Mouse (Mus musculus): ENCODE results near the gene Stac. TPM values are rescaled to one million over a fixed set of nuclear protein-coding genes. Genes with fewer than 3 reads are reported as not detected.

Gene Stac
- 5.1 and 5.8 TPM in 2 replicates for polyA plus RNA-seq (2015; fragmentation: Nextera tagmentation; extraction: Ambion mirVana)

- Histone ChIP-seq H3K4me1 (peaks cover 9% of the 10 kb centered on the region; the same call in 1 of the 2 replicates), H3K4me3 (peak within 1 kb of the TSS; percentile 57), H3K9me3 (no peaks in the 10 kb centered on the region), H3K27ac (no peak within 1 kb of the TSS), H3K9ac (peak within 1 kb of the TSS; percentile 60), H3K27me3 (replicated peaks) (0 out of 2 replicates have a peak, but pooled peaks cover 6% of the 10 kb centered on the region), H3K36me3 (replicated peaks) (no peaks in the 10 kb centered on the region), H3K4me2 (peak within 1 kb of the TSS; percentile 97)
- WGBS = 3% methylated on average over 61 of the region's 64 CpGs
- ATAC-seq (replicated peaks) = peak; percentile 63
Measured at GRCm38 (mm10) chr9:111689680-111690483, at the start of gene Stac. TSS of gene Stac (minus strand) at chr9:111690348.

- Histone ChIP-seq H3K4me1 (no peaks in the 10 kb centered on the region; the same call in 1 of the 2 replicates), H3K9ac (no peak overlapping the region), H3K4me3 (no peak overlapping the region), H3K27me3 (replicated peaks) (no peaks in the 10 kb centered on the region), H3K27ac (peak overlapping the region; percentile 17; the same call in 1 of the 2 replicates), H3K9me3 (no peaks in the 10 kb centered on the region), H3K36me3 (replicated peaks) (no peaks in the 10 kb centered on the region), H3K4me2 (no peak overlapping the region)
- no peak for ATAC-seq (replicated peaks)
- 77% methylated on average over 10 of the region's 10 CpGs for WGBS
Measured at GRCm38 (mm10) chr9:111739431-111740245, 49.5 kb upstream of the Stac start.

- 74% methylated on average over 3 of the region's 3 CpGs for WGBS
- no peaks in the 10 kb centered on the region for H3K36me3 ChIP-seq (replicated peaks)
Measured at GRCm38 (mm10) chr9:111739026-111739425, 48.9 kb upstream of the Stac start.

GRCm38 (mm10) chr9:111737796-111738195 is 47.6 kb upstream of the Stac start:
- Histone ChIP-seq H3K9ac (no peak overlapping the region), H3K4me1 (no peaks in the 10 kb centered on the region; the same call in 1 of the 2 replicates), H3K27me3 (replicated peaks) (no peaks in the 10 kb centered on the region), H3K36me3 (replicated peaks) (no peaks in the 10 kb centered on the region), H3K4me2 (no peak overlapping the region), H3K27ac (no peak overlapping the region), H3K9me3 (no peaks in the 10 kb centered on the region), H3K4me3 (no peak overlapping the region)
- ATAC-seq (replicated peaks) = no peak
- 84% methylated on average over 2 of the region's 2 CpGs for WGBS

More at GRCm38 (mm10) chr9:111739026-111739425, 48.9 kb upstream of the Stac start:
- Histone ChIP-seq H3K4me2 (no peak overlapping the region), H3K9me3 (no peaks in the 10 kb centered on the region), H3K27me3 (replicated peaks) (no peaks in the 10 kb centered on the region), H3K9ac (no peak overlapping the region), H3K4me1 (no peaks in the 10 kb centered on the region; the same call in 1 of the 2 replicates), H3K27ac (no peak overlapping the region), H3K4me3 (no peak overlapping the region)
- no peak for ATAC-seq (replicated peaks)

GRCm38 (mm10) chr9:111735931-111736330 is 45.8 kb upstream of the Stac start:
- 82% methylated on average over 3 of the region's 3 CpGs for WGBS
- Histone ChIP-seq H3K4me3 (no peak overlapping the region), H3K36me3 (replicated peaks) (no peaks in the 10 kb centered on the region), H3K4me2 (no peak overlapping the region), H3K9ac (no peak overlapping the region), H3K9me3 (no peaks in the 10 kb centered on the region), H3K27me3 (replicated peaks) (no peaks in the 10 kb centered on the region), H3K4me1 (no peaks in the 10 kb centered on the region; the same call in 1 of the 2 replicates), H3K27ac (no peak overlapping the region)
- ATAC-seq (replicated peaks) = no peak

DNA sequence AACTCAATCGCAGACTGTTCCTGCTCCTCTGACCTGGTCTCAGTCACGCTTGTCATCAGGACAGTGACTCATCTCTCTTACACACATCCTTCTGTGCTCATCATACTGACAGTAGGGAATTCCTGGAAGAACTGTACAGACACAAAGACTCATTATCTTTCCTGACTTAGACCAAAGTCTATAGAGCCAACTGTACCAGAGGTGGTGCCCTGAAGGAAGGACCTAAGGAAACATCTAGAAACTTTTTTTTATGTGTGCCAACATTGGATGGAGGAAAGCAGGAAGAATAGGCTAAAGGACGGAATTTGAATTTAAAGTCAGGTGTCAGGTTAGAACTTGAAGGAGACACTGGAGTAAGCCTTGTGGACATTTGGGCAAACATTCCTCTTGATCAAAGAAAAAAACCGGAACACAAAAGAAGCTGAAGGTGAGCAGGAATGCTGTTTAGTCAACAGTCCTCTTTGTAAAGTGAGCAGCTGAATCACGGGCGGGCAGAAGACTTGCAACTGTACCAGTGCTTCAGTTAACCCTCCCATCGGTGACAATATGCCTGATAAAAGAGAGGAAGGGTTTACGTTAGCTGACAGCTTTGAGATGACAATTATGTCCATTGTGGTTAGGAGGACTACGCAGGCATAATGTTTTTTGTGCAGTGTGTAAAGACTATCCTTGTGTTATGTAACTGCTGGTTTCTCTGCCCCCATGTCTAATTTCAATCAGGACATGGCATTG is 42.0 kb upstream of the Stac start:
- H3K9me3 ChIP-seq = no peaks in the 10 kb centered on the region

GRCm38 (mm10) chr9:111724981-111725593 is 34.9 kb upstream of the Stac start:
- H3K36me3 ChIP-seq (replicated peaks) = no peaks in the 10 kb centered on the region
- no peak overlapping the region for H3K4me2 ChIP-seq
- H3K27ac ChIP-seq = no peak overlapping the region
- WGBS = 23% methylated on average over 5 of the region's 5 CpGs
- no peaks in the 10 kb centered on the region for H3K4me1 ChIP-seq
- no peak for ATAC-seq (replicated peaks)
- H3K9me3 ChIP-seq = no peaks in the 10 kb centered on the region
- no peak overlapping the region for H3K4me3 ChIP-seq
- no peak overlapping the region for H3K9ac ChIP-seq
- H3K27me3 ChIP-seq (replicated peaks) = no peaks in the 10 kb centered on the region

More for the DNA sequence above, 42.0 kb upstream of the Stac start:
- no peak for ATAC-seq (replicated peaks)
- 86% methylated on average over 9 of the region's 9 CpGs for WGBS
- Histone ChIP-seq H3K36me3 (replicated peaks) (no peaks in the 10 kb centered on the region), H3K27ac (no peak overlapping the region), H3K27me3 (replicated peaks) (no peaks in the 10 kb centered on the region), H3K4me3 (no peak overlapping the region), H3K4me2 (no peak overlapping the region), H3K4me1 (no peaks in the 10 kb centered on the region), H3K9ac (no peak overlapping the region)

GRCm38 (mm10) chr9:111714457-111714856 is 24.3 kb upstream of the Stac start:
- H3K4me3 ChIP-seq = no peak overlapping the region
- 61% methylated on average over 3 of the region's 3 CpGs for WGBS
- no peak overlapping the region for H3K27ac ChIP-seq
- no peaks in the 10 kb centered on the region for H3K9me3 ChIP-seq
- H3K27me3 ChIP-seq (replicated peaks) = no peaks in the 10 kb centered on the region
- no peaks in the 10 kb centered on the region for H3K36me3 ChIP-seq (replicated peaks)
- no peak for ATAC-seq (replicated peaks)
- H3K9ac ChIP-seq = no peak overlapping the region
- H3K4me1 ChIP-seq = no peaks in the 10 kb centered on the region
- no peak overlapping the region for H3K4me2 ChIP-seq

- no peak overlapping the region for H3K9ac ChIP-seq
- no peak overlapping the region for H3K4me3 ChIP-seq
- WGBS = 85% methylated on average over 2 of the region's 2 CpGs
- no peak for ATAC-seq (replicated peaks)
- H3K4me2 ChIP-seq = no peak overlapping the region
- H3K27ac ChIP-seq = no peak overlapping the region
- no peaks in the 10 kb centered on the region for H3K9me3 ChIP-seq
- H3K36me3 ChIP-seq (replicated peaks) = no peaks in the 10 kb centered on the region
- no peaks in the 10 kb centered on the region for H3K27me3 ChIP-seq (replicated peaks)
- no peaks in the 10 kb centered on the region for H3K4me1 ChIP-seq
Measured at GRCm38 (mm10) chr9:111700101-111700500, 10.0 kb upstream of the Stac start.

GRCm38 (mm10) chr9:111690484-111690855 is 322 bp upstream of the Stac start:
- Histone ChIP-seq H3K4me1 (peaks cover 9% of the 10 kb centered on the region; the same call in 1 of the 2 replicates), H3K27ac (no peak overlapping the region), H3K27me3 (replicated peaks) (0 out of 2 replicates have a peak, but pooled peaks cover 6% of the 10 kb centered on the region), H3K9ac (peak overlapping the region; percentile 60), H3K4me3 (peak overlapping the region; percentile 57), H3K4me2 (peak overlapping the region; percentile 97), H3K36me3 (replicated peaks) (no peaks in the 10 kb centered on the region), H3K9me3 (no peaks in the 10 kb centered on the region)
- ATAC-seq (replicated peaks) = no peak
- WGBS = 7% methylated on average over 6 of the region's 6 CpGs

- peaks cover 9% of the 10 kb centered on the region; the same call in 1 of the 2 replicates for H3K4me1 ChIP-seq
- no peak overlapping the region for H3K27ac ChIP-seq
- H3K36me3 ChIP-seq (replicated peaks) = no peaks in the 10 kb centered on the region
- 87% methylated on average over 11 of the region's 11 CpGs for whole genome bisulfite sequencing
- no peak for ATAC-seq (replicated peaks)
- 0 out of 2 replicates have a peak, but pooled peaks cover 6% of the 10 kb centered on the region for H3K27me3 ChIP-seq (replicated peaks)
- H3K4me3 ChIP-seq = 0 out of 2 replicates have a peak overlapping the region, but pooled peaks have one; percentile 57
- H3K9ac ChIP-seq = no peak overlapping the region
- H3K4me2 ChIP-seq = no peak overlapping the region
- H3K9me3 ChIP-seq = no peaks in the 10 kb centered on the region
Measured at GRCm38 (mm10) chr9:111689146-111689545, 1.0 kb downstream of the Stac start.

All from midbrain, embryonic 15.5 days (tissue).